Mouse (Mus musculus) layer of hippocampus, postnatal 25 days (tissue): ENCODE data around the gene Ncbp2. TPM values are rescaled to one million over a fixed set of nuclear protein-coding genes. Genes with fewer than 3 reads are reported as not detected.

Experiments
- DNase-seq, 2 experiments: peaks; one replicate each; pipeline ENCODE4 v3.0.0; 2022; ENCODE audit warnings: mixed read lengths in 2 of 2, low spot score in 1 of 2; ENCODE audit errors: extremely low spot score in 1 of 2
- total RNA-seq, 2 experiments: library from RNA; stranded (reverse); gene quantifications; 2 replicates each; pipeline ENCODE4 v1.2.3; 2021

Ncbp2 gene
- 10 to 100 TPM; 49.9 to 55.3 TPM for total RNA-seq

- peak; percentile 96 to 97 for DNase-seq
These were observed at the start of gene Ncbp2, which contains the start of gene 0610012G03Rik for GRCm38 (mm10) chr16:31948345-31948774. Gene Ncbp2 (plus strand): TSS chr16:31948513. Gene 0610012G03Rik (minus strand): TSS chr16:31948494.

- DNase-seq = peak; percentile 51 to 61
These were observed 49.6 kb upstream of the Ncbp2 start for GRCm38 (mm10) chr16:31898546-31899326.

GRCm38 (mm10) chr16:31901886-31902285 is 46.4 kb upstream of the Ncbp2 start:
- no peak for DNase-seq

- no peak for DNase-seq
These were observed 45.1 kb upstream of the Ncbp2 start for GRCm38 (mm10) chr16:31903239-31903638.

GRCm38 (mm10) chr16:31905331-31905730 is 43.0 kb upstream of the Ncbp2 start:
- no peak for DNase-seq

- DNase-seq = no peak
These were observed 42.2 kb upstream of the Ncbp2 start for GRCm38 (mm10) chr16:31905891-31906825.

- no peak for DNase-seq
These were observed 41.4 kb upstream of the Ncbp2 start for GRCm38 (mm10) chr16:31906896-31907295.

GRCm38 (mm10) chr16:31908959-31909358 is 39.4 kb upstream of the Ncbp2 start:
- DNase-seq = no peak

- DNase-seq = no peak
These were observed 37.9 kb upstream of the Ncbp2 start for GRCm38 (mm10) chr16:31910281-31910847.

GRCm38 (mm10) chr16:31917776-31918175 is 30.5 kb upstream of the Ncbp2 start:
- DNase-seq = no peak

- DNase-seq = peak; percentile 61 to 85
These were observed 30.0 kb upstream of the Ncbp2 start for GRCm38 (mm10) chr16:31918248-31918724.

- no peak for DNase-seq
These were observed 23.9 kb upstream of the Ncbp2 start for GRCm38 (mm10) chr16:31924368-31924767.

- DNase-seq = no peak
These were observed 22.2 kb upstream of the Ncbp2 start for GRCm38 (mm10) chr16:31926091-31926490.

GRCm38 (mm10) chr16:31926547-31927182 is 21.6 kb upstream of the Ncbp2 start:
- no peak for DNase-seq

GRCm38 (mm10) chr16:31927412-31927811 is 20.9 kb upstream of the Ncbp2 start:
- no peak for DNase-seq

- no peak for DNase-seq
These were observed 17.0 kb upstream of the Ncbp2 start for GRCm38 (mm10) chr16:31931330-31931729.

- DNase-seq = no peak
These were observed 16.1 kb upstream of the Ncbp2 start for GRCm38 (mm10) chr16:31932255-31932654.

- peak; percentile 78 to 80 for DNase-seq
These were observed 15.2 kb upstream of the Ncbp2 start for GRCm38 (mm10) chr16:31932840-31933697.
